Mouse (Mus musculus) forebrain, embryonic 12.5 days (tissue): ENCODE results near the gene Il10. TPM values are rescaled to one million over a fixed set of nuclear protein-coding genes. Genes with fewer than 3 reads are reported as not detected.

ENCODE experiments used
- ATAC-seq: fragments of 200-750 bp; cut with Nextera tagmentation; 2 replicates; pipeline ENCODE4 v1.8.0; 2017; ENCODE audit warnings: moderate TSS enrichment; ENCODE audit not compliant: low FRiP score
- H3K27ac ChIP-seq: fragments of 300-500 bp; sonication (generic); 2 replicates; pipeline ENCODE4 v1.5.1; 2016; ENCODE audit warnings: mild to moderate bottlenecking
- H3K27me3 ChIP-seq: fragments of 300-500 bp; sonication (generic); 2 replicates; pipeline ENCODE4 v1.6.1; 2016; ENCODE audit warnings: mild to moderate bottlenecking
- H3K36me3 ChIP-seq: fragments of 300-500 bp; sonication (generic); replicated peaks from 2 replicates; pipeline ENCODE4 v1.6.1; 2016; ENCODE audit warnings: mild to moderate bottlenecking
- H3K4me1 ChIP-seq: fragments of 300-500 bp; sonication (generic); 2 replicates; pipeline ENCODE4 v1.6.1; 2016
- H3K4me2 ChIP-seq: fragments of 300-500 bp; sonication (generic); 2 replicates; pipeline ENCODE4 v1.6.1; 2016; ENCODE audit warnings: mild to moderate bottlenecking, moderate library complexity
- H3K4me3 ChIP-seq: fragments of 300-500 bp; sonication (generic); replicated peaks from 2 replicates; pipeline ENCODE4 v1.5.1; 2016; ENCODE audit warnings: mild to moderate bottlenecking
- H3K9ac ChIP-seq: fragments of 300-500 bp; sonication (generic); 2 replicates; pipeline ENCODE4 v1.6.1; 2016; ENCODE audit warnings: mild to moderate bottlenecking
- H3K9me3 ChIP-seq: fragments of 300-500 bp; sonication (generic); 2 replicates; pipeline ENCODE4 v1.6.1; 2016
- WGBS: fragments of 180-500 bp; shearing (Covaris S2); methylation state at CpG from one replicate; pipeline ENCODE4 v1.1.7; 2016; 5-methylcytosine and 5-hydroxymethylcytosine counted together
- polyA plus RNA-seq: library from polyadenylated mRNA; unstranded; fragments of >200 nt; fragmentation: Nextera tagmentation; extraction: Ambion mirVana; gene quantifications from 2 replicates; pipeline ENCODE4 v1.2.1, GENCODE M21; 2016

The Il10 gene
- polyA plus RNA-seq, 1 experiment from 2014 or later, result not detected

DNA sequence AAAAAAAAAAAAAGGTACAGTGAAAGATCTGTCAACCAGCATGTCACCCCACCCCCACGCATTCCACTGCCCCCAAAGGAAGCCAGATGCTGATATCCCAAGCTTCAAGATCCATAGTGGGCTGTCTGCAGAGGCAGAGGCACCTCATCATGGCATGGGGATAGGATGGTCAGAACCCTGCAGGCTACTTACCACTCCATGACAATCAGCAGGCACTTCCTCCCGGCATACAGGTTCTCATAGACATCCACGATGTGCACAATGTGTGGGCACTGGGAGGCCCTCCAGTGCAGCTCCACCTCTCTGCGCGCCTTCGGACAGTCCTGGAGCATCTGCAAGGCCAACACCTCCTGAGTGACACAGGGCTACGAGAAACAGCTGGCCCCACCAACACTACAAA lies 38.8 kb downstream of the Il10 start:
- no peak overlapping the region for H3K4me2 ChIP-seq
- no peaks in the 10 kb centered on the region for H3K27me3 ChIP-seq
- H3K27ac ChIP-seq, result no peak overlapping the region
- no peak for ATAC-seq
- H3K36me3 ChIP-seq, result peaks cover 38% of the 10 kb centered on the region
- H3K9me3 ChIP-seq, result no peaks in the 10 kb centered on the region
- peaks cover 50% of the 10 kb centered on the region for H3K4me1 ChIP-seq
- no peak overlapping the region for H3K9ac ChIP-seq
- H3K4me3 ChIP-seq, result no peak overlapping the region
- 90% methylated on average over 7 of the region's 7 CpGs for WGBS

DNA sequence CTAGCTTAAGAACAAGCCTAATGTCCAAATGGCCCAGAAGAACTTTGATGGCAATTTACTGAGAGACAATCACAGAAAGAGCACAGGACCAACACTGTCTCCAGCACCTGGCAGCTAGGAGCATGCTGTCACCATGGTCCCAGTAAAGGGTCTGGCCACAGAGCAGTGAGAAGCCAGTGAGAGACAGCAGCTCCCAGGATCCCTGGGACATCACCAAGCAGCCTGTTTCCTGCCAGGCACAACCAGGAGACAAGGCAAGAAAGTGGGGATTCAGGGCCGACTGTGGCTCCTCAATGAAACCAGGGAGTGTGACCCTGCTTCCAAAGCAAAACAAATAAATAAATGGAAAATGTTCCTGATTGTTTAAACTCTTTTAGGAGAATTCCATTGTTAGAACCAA lies 39.8 kb downstream of the Il10 start:
- 77% methylated on average over 1 of the region's 1 CpGs for WGBS
- H3K27ac ChIP-seq, result no peak overlapping the region
- no peaks in the 10 kb centered on the region for H3K27me3 ChIP-seq
- ATAC-seq, result no peak
- no peak overlapping the region for H3K9ac ChIP-seq
- no peak overlapping the region for H3K4me3 ChIP-seq
- peaks cover 53% of the 10 kb centered on the region for H3K4me1 ChIP-seq
- peaks cover 34% of the 10 kb centered on the region for H3K36me3 ChIP-seq
- H3K9me3 ChIP-seq, result no peaks in the 10 kb centered on the region
- no peak overlapping the region for H3K4me2 ChIP-seq

- Histone ChIP-seq H3K36me3 (peaks cover 30% of the 10 kb centered on the region), H3K27me3 (no peaks in the 10 kb centered on the region), H3K4me2 (no peak overlapping the region), H3K27ac (no peak overlapping the region), H3K4me1 (peaks cover 57% of the 10 kb centered on the region), H3K9me3 (no peaks in the 10 kb centered on the region), H3K9ac (no peak overlapping the region), H3K4me3 (no peak overlapping the region)
- WGBS, result 89% methylated on average over 5 of the region's 5 CpGs
- no peak for ATAC-seq
Observed at GRCm38 (mm10) chr1:131059841-131060240, 40.2 kb downstream of the Il10 start.

DNA sequence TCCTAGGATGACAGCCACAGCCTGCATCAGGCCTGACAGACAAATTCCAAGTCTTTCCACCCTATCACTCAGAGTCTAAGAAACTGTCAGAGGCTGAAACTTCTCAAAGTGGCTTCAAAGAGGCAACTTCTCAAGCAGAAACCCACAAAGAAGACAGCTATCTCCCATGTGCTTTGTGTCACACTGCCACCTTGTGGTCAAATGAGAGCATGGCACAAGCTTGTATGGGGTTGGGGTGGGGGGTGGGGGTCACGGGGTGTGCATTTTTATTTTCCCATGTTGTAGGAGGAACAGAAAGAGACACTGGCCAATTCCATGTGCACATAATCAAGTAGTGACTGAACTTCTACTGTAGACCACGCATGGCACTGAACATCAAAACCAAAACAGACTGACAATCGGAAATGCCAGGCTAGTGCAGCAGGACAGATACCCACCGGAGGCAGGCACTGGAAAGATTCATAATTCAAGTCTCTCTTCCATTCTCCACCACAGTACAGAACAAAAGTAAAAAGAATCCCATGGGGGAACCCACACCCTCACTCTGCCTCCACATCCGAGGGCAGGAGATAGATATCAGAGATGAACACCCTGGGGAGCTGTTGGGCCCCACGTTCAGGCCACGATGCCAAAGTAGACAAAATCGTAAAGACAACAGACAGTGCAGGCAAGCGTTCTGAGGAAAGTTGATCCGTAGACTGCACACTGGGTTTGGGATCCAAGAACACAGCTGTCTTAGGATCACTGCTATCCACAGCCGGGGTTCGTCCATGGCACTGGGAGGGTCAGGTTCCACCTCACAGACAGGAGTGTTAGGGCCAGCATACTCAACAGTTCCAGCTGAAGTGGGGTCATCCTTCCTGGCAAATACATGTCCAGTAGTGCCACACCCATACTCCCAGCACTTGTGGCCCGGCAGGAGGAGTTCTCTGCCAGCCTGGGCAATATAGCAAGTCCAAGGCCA lies 40.9 kb downstream of the Il10 start:
- H3K4me3 ChIP-seq, result no peak overlapping the region
- no peaks in the 10 kb centered on the region for H3K9me3 ChIP-seq
- no peak overlapping the region for H3K4me2 ChIP-seq
- WGBS, result 76% methylated on average over 13 of the region's 13 CpGs
- no peak overlapping the region for H3K9ac ChIP-seq
- peaks cover 57% of the 10 kb centered on the region for H3K4me1 ChIP-seq
- ATAC-seq, result peak; percentile 20; the same call in 1 of the 2 replicates
- no peak overlapping the region for H3K27ac ChIP-seq
- H3K27me3 ChIP-seq, result no peaks in the 10 kb centered on the region
- peaks cover 23% of the 10 kb centered on the region for H3K36me3 ChIP-seq

DNA sequence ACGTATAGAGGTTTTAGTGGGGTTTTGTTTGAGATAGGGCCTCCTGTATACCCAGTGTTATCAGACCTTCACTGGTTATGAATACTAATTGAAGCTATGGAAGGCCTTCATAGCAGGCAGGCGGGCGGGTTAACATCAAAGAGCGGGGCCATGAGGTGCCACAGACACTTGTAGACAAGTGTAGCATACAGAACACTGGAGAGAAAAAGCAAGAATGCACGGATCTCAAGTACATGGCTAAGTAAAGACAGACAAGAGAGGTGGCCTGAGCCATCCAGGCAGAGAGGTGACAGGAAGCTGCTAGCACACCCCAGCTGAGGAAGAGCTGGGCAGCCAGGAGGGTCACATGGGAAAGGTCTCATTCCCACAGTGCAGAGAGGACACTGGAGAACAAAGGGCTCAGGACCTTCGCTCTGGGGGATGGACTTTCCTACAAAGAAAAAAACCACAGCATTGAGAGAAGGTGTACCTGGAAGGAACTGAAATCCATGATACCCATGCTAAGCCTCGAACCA lies 42.2 kb downstream of the Il10 start:
- H3K4me1 ChIP-seq, result peaks cover 57% of the 10 kb centered on the region
- WGBS, result 78% methylated on average over 7 of the region's 7 CpGs
- peaks cover 11% of the 10 kb centered on the region for H3K36me3 ChIP-seq
- H3K27ac ChIP-seq, result no peak overlapping the region
- H3K9ac ChIP-seq, result no peak overlapping the region
- H3K4me2 ChIP-seq, result no peak overlapping the region
- no peaks in the 10 kb centered on the region for H3K9me3 ChIP-seq
- H3K4me3 ChIP-seq, result no peak overlapping the region
- H3K27me3 ChIP-seq, result no peaks in the 10 kb centered on the region
- ATAC-seq, result no peak

- peaks cover 57% of the 10 kb centered on the region for H3K4me1 ChIP-seq
- H3K27me3 ChIP-seq, result no peaks in the 10 kb centered on the region
- no peaks in the 10 kb centered on the region for H3K9me3 ChIP-seq
- no peak overlapping the region for H3K4me3 ChIP-seq
- peaks cover 7% of the 10 kb centered on the region for H3K36me3 ChIP-seq
- WGBS, result 79% methylated on average over 6 of the region's 6 CpGs
- no peak overlapping the region for H3K9ac ChIP-seq
- no peak overlapping the region for H3K27ac ChIP-seq
- H3K4me2 ChIP-seq, result no peak overlapping the region
- ATAC-seq, result no peak
Observed at GRCm38 (mm10) chr1:131062821-131063220, 43.2 kb downstream of the Il10 start.

DNA sequence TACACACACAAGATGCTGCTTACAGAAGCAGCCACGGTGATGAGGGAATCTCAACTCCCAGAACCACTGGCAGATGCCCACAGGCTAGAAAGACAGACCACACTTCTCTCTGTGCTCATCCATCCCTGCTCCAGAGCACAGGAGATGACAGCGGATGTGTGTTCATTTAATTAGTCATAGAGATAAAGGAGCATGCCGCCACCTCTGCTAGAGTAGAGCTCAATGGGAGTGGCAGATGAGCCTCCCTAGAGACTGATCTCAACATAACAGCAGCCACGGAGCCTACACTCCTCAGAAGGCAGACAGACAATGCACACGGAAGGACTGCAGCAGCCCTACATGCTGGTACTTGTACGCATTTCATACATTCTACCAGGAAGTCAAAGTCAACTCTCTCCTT lies 44.6 kb downstream of the Il10 start:
- WGBS, result 71% methylated on average over 6 of the region's 6 CpGs
- no peaks in the 10 kb centered on the region for H3K27me3 ChIP-seq
- no peak overlapping the region for H3K27ac ChIP-seq
- peak; percentile 22; the same call in 1 of the 2 replicates for ATAC-seq
- H3K4me3 ChIP-seq, result no peak overlapping the region
- H3K9me3 ChIP-seq, result no peaks in the 10 kb centered on the region
- H3K4me1 ChIP-seq, result peaks cover 45% of the 10 kb centered on the region
- no peak overlapping the region for H3K9ac ChIP-seq
- peaks cover 7% of the 10 kb centered on the region for H3K36me3 ChIP-seq
- H3K4me2 ChIP-seq, result no peak overlapping the region

DNA sequence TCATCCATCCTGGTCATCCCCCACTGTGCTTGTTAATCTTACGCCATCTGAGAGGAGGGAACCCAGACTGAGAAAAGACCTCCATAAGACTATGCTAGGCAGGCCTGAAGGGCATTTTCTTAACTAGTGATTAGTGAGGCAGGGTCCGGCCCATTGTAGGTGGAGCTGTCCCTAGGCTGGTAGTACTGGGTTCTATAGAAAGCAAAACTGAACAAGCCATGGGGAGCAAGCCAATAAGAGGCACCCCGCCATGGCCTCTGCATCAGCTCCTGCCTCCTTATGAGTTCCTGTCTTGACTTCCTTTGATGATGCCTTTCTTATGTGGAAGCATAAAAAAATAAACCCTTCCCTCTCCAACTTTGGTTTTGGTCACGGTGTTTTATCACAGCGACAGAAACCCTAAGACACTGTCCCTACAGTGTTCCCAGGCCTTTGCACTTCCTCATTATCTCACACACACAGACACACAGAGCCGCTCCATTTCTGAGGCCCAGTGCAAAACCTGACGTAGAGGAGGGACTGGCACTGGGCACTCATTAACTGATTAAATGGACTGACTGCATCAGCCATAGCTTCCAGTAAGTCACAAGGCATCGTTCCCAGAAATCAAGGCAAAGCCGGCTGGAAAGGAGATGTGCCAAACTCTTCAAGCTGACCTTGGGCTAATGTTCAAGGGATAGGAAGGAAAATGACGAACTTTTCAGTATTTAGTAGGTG lies 48.5 kb downstream of the Il10 start:
- no peak overlapping the region for H3K4me2 ChIP-seq
- H3K27ac ChIP-seq, result no peak overlapping the region
- H3K4me1 ChIP-seq, result peaks cover 18% of the 10 kb centered on the region
- no peaks in the 10 kb centered on the region for H3K9me3 ChIP-seq
- no peak overlapping the region for H3K4me3 ChIP-seq
- H3K27me3 ChIP-seq, result no peaks in the 10 kb centered on the region
- H3K36me3 ChIP-seq, result peaks cover 7% of the 10 kb centered on the region
- no peak overlapping the region for H3K9ac ChIP-seq
- 92% methylated on average over 10 of the region's 10 CpGs for WGBS
- ATAC-seq, result no peak

DNA sequence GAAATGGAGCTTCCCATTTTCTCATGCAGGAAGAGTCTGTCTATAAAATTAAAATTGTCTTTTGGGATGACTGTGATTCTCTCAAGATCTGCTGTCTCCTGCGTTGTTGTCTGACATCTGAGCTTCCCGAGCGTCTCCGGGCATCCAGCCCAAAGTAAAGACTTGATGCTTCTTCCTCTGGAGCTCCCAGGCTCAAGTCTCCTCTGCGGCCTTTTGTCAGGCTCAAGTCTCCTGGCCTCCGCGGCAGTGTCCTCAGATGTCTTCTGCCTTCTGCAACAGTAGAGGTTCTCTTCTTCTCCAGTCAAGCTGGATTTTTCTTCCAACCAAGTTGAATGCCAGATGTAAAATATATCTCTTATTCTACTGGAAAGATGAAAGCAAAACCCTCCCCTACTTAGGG lies 49.4 kb downstream of the Il10 start:
- Histone ChIP-seq H3K4me3 (no peak overlapping the region), H3K4me2 (no peak overlapping the region), H3K9ac (no peak overlapping the region), H3K4me1 (peaks cover 20% of the 10 kb centered on the region), H3K27ac (no peak overlapping the region), H3K27me3 (no peaks in the 10 kb centered on the region), H3K9me3 (no peaks in the 10 kb centered on the region), H3K36me3 (peaks cover 7% of the 10 kb centered on the region)
- no peak for ATAC-seq
- 90% methylated on average over 7 of the region's 7 CpGs for WGBS

- WGBS, result 86% methylated on average over 7 of the region's 7 CpGs
- Histone ChIP-seq H3K27me3 (no peaks in the 10 kb centered on the region), H3K4me2 (no peak overlapping the region), H3K9ac (no peak overlapping the region), H3K27ac (no peak overlapping the region), H3K4me1 (peaks cover 44% of the 10 kb centered on the region), H3K36me3 (no peaks in the 10 kb centered on the region), H3K9me3 (no peaks in the 10 kb centered on the region), H3K4me3 (no peak overlapping the region)
- ATAC-seq, result no peak
Observed at GRCm38 (mm10) chr1:131072376-131072990, 52.8 kb downstream of the Il10 start.

- no peak overlapping the region for H3K4me2 ChIP-seq
Observed at GRCm38 (mm10) chr1:131074524-131074938, 54.9 kb downstream of the Il10 start.

More at GRCm38 (mm10) chr1:131074524-131074938, 54.9 kb downstream of the Il10 start:
- Histone ChIP-seq H3K4me3 (no peak overlapping the region), H3K9me3 (no peaks in the 10 kb centered on the region), H3K9ac (no peak overlapping the region), H3K36me3 (no peaks in the 10 kb centered on the region), H3K27me3 (no peaks in the 10 kb centered on the region), H3K27ac (peak overlapping the region; percentile 65), H3K4me1 (peaks cover 64% of the 10 kb centered on the region)
- 80% methylated on average over 8 of the region's 8 CpGs for WGBS
- no peak for ATAC-seq
